33 mouse cellular contexts compared by ENCODE assay signal in genomic region chr11:73076733-73077132, GRCm38 (mm10). TPM values are rescaled to one million over a fixed set of nuclear protein-coding genes. Genes with fewer than 3 reads are reported as not detected.
DNase-seq lines count a peak whose midpoint lies in the region; ATAC-seq and TF ChIP-seq lines count a peak whose summit lies in the region.
"Had no signal": no experiment of that assay in that cellular context is flagged by ENCODE, and none has a peak within 500 bp of the region (broad histone marks: within the 10 kb centered on the region; RNA-seq: fewer than 3 reads in every experiment).

No protein-coding gene starts in this region.

- ATAC-seq in forebrain, embryonic 11.5 days (replicated peaks; ENCODE audit: low FRiP score), result no peak
- no peak for ATAC-seq in forebrain, embryonic 12.5 days (ENCODE audit: low FRiP score)
- ATAC-seq in midbrain, embryonic 14.5 days (ENCODE audit: low FRiP score, low TSS enrichment), result no peak
- no peak for ATAC-seq in midbrain, embryonic 13.5 days
- ATAC-seq: forebrain, embryonic 13.5 days; hindbrain, embryonic 16.5 days; intestine, embryonic 15.5 days; Patski had no signal

- no peak overlapping the region for H3K4me3 ChIP-seq in forebrain, embryonic 11.5 days (ENCODE audit: low read depth, low read length)
- H3K4me3 ChIP-seq in forebrain, embryonic 12.5 days (replicated peaks), result no peak overlapping the region
- no peak overlapping the region for H3K4me3 ChIP-seq in kidney, adult 2 months (ENCODE audit: insufficient read depth, low read depth, low read length)
- no peak overlapping the region for H3K4me3 ChIP-seq in midbrain, embryonic 14.5 days (replicated peaks; ENCODE audit: low read depth, low read length)
- H3K4me3 ChIP-seq in midbrain, embryonic 13.5 days (replicated peaks), result no peak overlapping the region
- H3K4me3 ChIP-seq: embryonic facial prominence, embryonic 13.5 days; erythroblast, embryonic 14.5 days; forebrain, embryonic 13.5 days; heart, adult 2 months; heart, embryonic 13.5 days; hindbrain, embryonic 10.5 days; intestine, embryonic 15.5 days; limb, embryonic 12.5 days had no signal

- DNase-seq in forebrain, embryonic 11.5 days (ENCODE audit: low spot score), result peak; percentile 30
- peak; percentile 13 for DNase-seq in kidney, postnatal 10 days
- no peak for DNase-seq in kidney, adult 2 months
- DNase-seq in midbrain, embryonic 14.5 days, result peak; percentile 24
- DNase-seq in adrenal gland, adult 2 months, result no peak
- DNase-seq: adrenal gland, postnatal 14 days; cerebellum, adult 11-12 months; cerebellum, adult 9-11 months; embryo, embryonic 11 days; gastrocnemius, postnatal 25 days; heart, adult 2 months; kidney, adult 8-10 months; layer of hippocampus, adult 9-11 months; lung, postnatal 4 days; right cerebral cortex, adult 18-20 months; right cerebral cortex, postnatal 4 days; thymus, adult 18-20 months; thymus, postnatal 25 days had no signal

- no peak overlapping the region for H3K27ac ChIP-seq in forebrain, embryonic 11.5 days (ENCODE audit: low read depth, low read length)
- no peak overlapping the region for H3K27ac ChIP-seq in forebrain, embryonic 12.5 days
- no peak overlapping the region for H3K27ac ChIP-seq in kidney, adult 2 months (ENCODE audit: insufficient read depth, low read depth, low read length)
- no peak overlapping the region for H3K27ac ChIP-seq in midbrain, embryonic 14.5 days (replicated peaks; ENCODE audit: low read depth, low read length)
- H3K27ac ChIP-seq in midbrain, embryonic 13.5 days, result no peak overlapping the region
- H3K27ac ChIP-seq: embryonic facial prominence, embryonic 13.5 days; forebrain, embryonic 13.5 days; heart, adult 2 months; heart, embryonic 13.5 days; hindbrain, embryonic 10.5 days; intestine, embryonic 15.5 days; kidney, postnatal 0 days; limb, embryonic 12.5 days; stomach, postnatal 0 days had no signal

- peaks cover 9% of the 10 kb centered on the region; the same call in 1 of the 2 replicates for H3K36me3 ChIP-seq in forebrain, embryonic 11.5 days (ENCODE audit: control insufficient read depth, insufficient read depth, low read length)
- peaks cover 89% of the 10 kb centered on the region for H3K36me3 ChIP-seq in forebrain, embryonic 12.5 days (replicated peaks)
- peaks cover 7% of the 10 kb centered on the region for H3K36me3 ChIP-seq in kidney, adult 2 months (ENCODE audit: control insufficient read depth, insufficient read depth, low read length)
- H3K36me3 ChIP-seq in midbrain, embryonic 14.5 days (ENCODE audit: control insufficient read depth, insufficient read depth, low read length), result peaks cover 89% of the 10 kb centered on the region
- peaks cover 87% of the 10 kb centered on the region for H3K36me3 ChIP-seq in midbrain, embryonic 13.5 days

- H3K9me3 ChIP-seq in forebrain, embryonic 11.5 days (ENCODE audit: control insufficient read depth, low read length), result no peaks in the 10 kb centered on the region
- H3K9me3 ChIP-seq in forebrain, embryonic 12.5 days, result no peaks in the 10 kb centered on the region
- no peaks in the 10 kb centered on the region for H3K9me3 ChIP-seq in midbrain, embryonic 14.5 days (ENCODE audit: control insufficient read depth, low read length)
- no peaks in the 10 kb centered on the region for H3K9me3 ChIP-seq in midbrain, embryonic 13.5 days
- H3K9me3 ChIP-seq: embryonic facial prominence, embryonic 13.5 days; forebrain, embryonic 13.5 days; G1E; heart, embryonic 13.5 days; hindbrain, embryonic 10.5 days; intestine, embryonic 15.5 days; limb, embryonic 12.5 days had no signal

- no peak overlapping the region for H3K4me2 ChIP-seq in forebrain, embryonic 11.5 days (ENCODE audit: low read depth, low read length, severe bottlenecking)
- H3K4me2 ChIP-seq in forebrain, embryonic 12.5 days, result no peak overlapping the region
- no peak overlapping the region for H3K4me2 ChIP-seq in midbrain, embryonic 14.5 days (ENCODE audit: low read length)
- H3K4me2 ChIP-seq in midbrain, embryonic 13.5 days (replicated peaks), result no peak overlapping the region
- H3K4me2 ChIP-seq: embryonic facial prominence, embryonic 13.5 days; forebrain, embryonic 13.5 days; heart, embryonic 13.5 days; intestine, embryonic 15.5 days; limb, embryonic 12.5 days; liver, embryonic 11.5 days had no signal

- TF ChIP-seq CTCF in kidney, adult 2 months (conservative IDR thresholded peaks at IDR 0.05; ENCODE audit: insufficient read depth, insufficient read length, low read depth, low read length), result no peak

- no peak overlapping the region for H3K9ac ChIP-seq in forebrain, embryonic 11.5 days (ENCODE audit: low read length)
- H3K9ac ChIP-seq in forebrain, embryonic 12.5 days, result no peak overlapping the region
- no peak overlapping the region for H3K9ac ChIP-seq in midbrain, embryonic 14.5 days (replicated peaks; ENCODE audit: low read length)
- no peak overlapping the region for H3K9ac ChIP-seq in midbrain, embryonic 13.5 days (replicated peaks)
- H3K9ac ChIP-seq: embryonic facial prominence, embryonic 13.5 days; forebrain, embryonic 13.5 days; heart, embryonic 13.5 days; intestine, embryonic 15.5 days; limb, embryonic 12.5 days had no signal

- no peaks in the 10 kb centered on the region for H3K4me1 ChIP-seq in forebrain, embryonic 11.5 days (replicated peaks; ENCODE audit: control insufficient read depth, insufficient read depth, low read length)
- H3K4me1 ChIP-seq in forebrain, embryonic 12.5 days, result no peaks in the 10 kb centered on the region
- H3K4me1 ChIP-seq in kidney, adult 2 months (ENCODE audit: control insufficient read depth, insufficient read depth, low read length), result no peaks in the 10 kb centered on the region
- H3K4me1 ChIP-seq in midbrain, embryonic 14.5 days (ENCODE audit: control insufficient read depth, insufficient read depth, low read length), result no peaks in the 10 kb centered on the region
- 0 out of 2 replicates have a peak, but pooled peaks cover 3% of the 10 kb centered on the region for H3K4me1 ChIP-seq in midbrain, embryonic 13.5 days (replicated peaks)
- H3K4me1 ChIP-seq: embryonic facial prominence, embryonic 13.5 days; forebrain, embryonic 13.5 days; hindbrain, embryonic 10.5 days; intestine, embryonic 15.5 days; limb, embryonic 12.5 days had no signal

- no peak for TF ChIP-seq POLR2A in kidney, adult 2 months (IDR thresholded peaks at IDR 0.05; ENCODE audit: low read depth, low read length)

- 89% methylated on average over 4 of the region's 4 CpGs for WGBS in forebrain, embryonic 11.5 days
- 80% methylated on average over 4 of the region's 4 CpGs for WGBS in forebrain, embryonic 12.5 days
- 58% methylated on average over 4 of the region's 4 CpGs for WGBS in kidney, adult 2 months
- 68% methylated on average over 4 of the region's 4 CpGs for WGBS in midbrain, embryonic 14.5 days
- WGBS in midbrain, embryonic 13.5 days, result 67% methylated on average over 4 of the region's 4 CpGs

- H3K27me3 ChIP-seq in forebrain, embryonic 11.5 days (ENCODE audit: control insufficient read depth, insufficient read depth, low read length), result no peaks in the 10 kb centered on the region
- no peaks in the 10 kb centered on the region for H3K27me3 ChIP-seq in forebrain, embryonic 12.5 days
- H3K27me3 ChIP-seq in kidney, adult 2 months (replicated peaks; ENCODE audit: control insufficient read depth, insufficient read depth, low read length), result no peaks in the 10 kb centered on the region
- no peaks in the 10 kb centered on the region for H3K27me3 ChIP-seq in midbrain, embryonic 14.5 days (ENCODE audit: control insufficient read depth, insufficient read depth, low read length)
- no peaks in the 10 kb centered on the region for H3K27me3 ChIP-seq in midbrain, embryonic 13.5 days
- H3K27me3 ChIP-seq: embryonic facial prominence, embryonic 13.5 days; forebrain, embryonic 13.5 days; heart, embryonic 13.5 days; intestine, embryonic 15.5 days; limb, embryonic 12.5 days; Patski had no signal

RNA-seq across cellular contexts. Expression of gene Itgae, which starts 13.7 kb away (rescaled TPM):
- polyA plus RNA-seq in forebrain, embryonic 11.5 days (2014; fragmentation: Nextera tagmentation; extraction: Ambion mirVana), result 0.36 and 0.64 TPM in 2 replicates
- 0.37 and 0.38 TPM in 2 replicates for polyA plus RNA-seq in forebrain, embryonic 12.5 days (2016; fragmentation: Nextera tagmentation; extraction: Ambion mirVana)
- polyA plus RNA-seq in kidney, adult 2 months (2012; rRNA removed), result 0.60 and 1.0 TPM in 2 replicates
- 0.23 and 0.24 TPM in 2 replicates for polyA plus RNA-seq in midbrain, embryonic 14.5 days (2014; fragmentation: Nextera tagmentation; extraction: Ambion mirVana)
- polyA plus RNA-seq in midbrain, embryonic 13.5 days (2015; fragmentation: Nextera tagmentation; extraction: Ambion mirVana), result 0.21 and 0.28 TPM in 2 replicates
- total RNA-seq in adrenal gland, adult 2 months (2021), result under 1 TPM; 0.23 to 0.79 TPM
- polyA plus RNA-seq in adrenal gland, adult 2 months (2012; rRNA removed), result 0.39 and 0.54 TPM in 2 replicates
- polyA plus RNA-seq: erythroblast, embryonic 14.5 days had no signal

RNA-seq across cellular contexts. Expression of gene Ncbp3, which starts 29.1 kb away (rescaled TPM):
- polyA plus RNA-seq in forebrain, embryonic 11.5 days (2014; fragmentation: Nextera tagmentation; extraction: Ambion mirVana), result 12.6 and 13.2 TPM in 2 replicates
- polyA plus RNA-seq in forebrain, embryonic 12.5 days (2016; fragmentation: Nextera tagmentation; extraction: Ambion mirVana), result 12.4 and 13.6 TPM in 2 replicates
- 2.2 and 2.9 TPM in 2 replicates for polyA plus RNA-seq in kidney, adult 2 months (2012; rRNA removed)
- polyA plus RNA-seq in midbrain, embryonic 14.5 days (2014; fragmentation: Nextera tagmentation; extraction: Ambion mirVana), result 8.3 and 10.2 TPM in 2 replicates
- 13.5 and 14.2 TPM in 2 replicates for polyA plus RNA-seq in midbrain, embryonic 13.5 days (2015; fragmentation: Nextera tagmentation; extraction: Ambion mirVana)
- total RNA-seq in adrenal gland, adult 2 months (2021), result 1 to 10 TPM; 9.4 to 9.5 TPM
- 1.6 and 1.7 TPM in 2 replicates for polyA plus RNA-seq in adrenal gland, adult 2 months (2012; rRNA removed)

RNA-seq across cellular contexts. Expression of gene Camkk1, which starts 57.9 kb away (rescaled TPM):
- 4.7 and 5.2 TPM in 2 replicates for polyA plus RNA-seq in forebrain, embryonic 11.5 days (2014; fragmentation: Nextera tagmentation; extraction: Ambion mirVana)
- polyA plus RNA-seq in forebrain, embryonic 12.5 days (2016; fragmentation: Nextera tagmentation; extraction: Ambion mirVana), result 9.0 and 9.7 TPM in 2 replicates
- polyA plus RNA-seq in kidney, adult 2 months (2012; rRNA removed), result 1.0 and 1.1 TPM in 2 replicates
- 11.0 and 16.6 TPM in 2 replicates for polyA plus RNA-seq in midbrain, embryonic 14.5 days (2014; fragmentation: Nextera tagmentation; extraction: Ambion mirVana)
- 17.1 and 17.5 TPM in 2 replicates for polyA plus RNA-seq in midbrain, embryonic 13.5 days (2015; fragmentation: Nextera tagmentation; extraction: Ambion mirVana)
- 1 to 10 TPM; 1.8 to 9.8 TPM for total RNA-seq in adrenal gland, adult 2 months (2021)
- polyA plus RNA-seq in adrenal gland, adult 2 months (2012; rRNA removed), result 2.2 and 3.2 TPM in 2 replicates

Comparison
In these comparisons a context has a peak if more than half of its experiments do, and no peak if none do; other contexts are left out.
1. DNase-seq: peak in forebrain, embryonic 11.5 days (single experiment), kidney, postnatal 10 days (single experiment) and midbrain, embryonic 14.5 days (single experiment); none in kidney, adult 2 months (single experiment) and adrenal gland, adult 2 months (single experiment).